Mouse (Mus musculus) neural tube, embryonic 11.5 days (tissue): ENCODE measurements around the gene Gpr162. TPM values are rescaled to one million over a fixed set of nuclear protein-coding genes. Genes with fewer than 3 reads are reported as not detected.

Experiments
- ATAC-seq: fragments of 200-750 bp; cut with Nextera tagmentation; 2 replicates; pipeline ENCODE4 v1.8.0; 2017; ENCODE audit warnings: moderate number of reproducible peaks, mild to moderate bottlenecking, moderate TSS enrichment, moderate library complexity; ENCODE audit not compliant: insufficient read depth, low FRiP score, low TSS enrichment
- DNase-seq: peaks from one replicate; pipeline ENCODE4 v3.0.0-alpha.2; 2015; ENCODE audit warnings: low spot score
- H3K27ac ChIP-seq: fragments of 300-500 bp; sonication (generic); 2 replicates; pipeline ENCODE4 v1.5.1; 2014; ENCODE audit warnings: low read depth, mild to moderate bottlenecking, low read length
- H3K27me3 ChIP-seq: fragments of 300-500 bp; sonication (generic); 2 replicates; pipeline ENCODE4 v1.6.1; 2014; ENCODE audit warnings: mild to moderate bottlenecking, low read length, mixed read lengths; ENCODE audit not compliant: control insufficient read depth, insufficient read depth
- H3K36me3 ChIP-seq: fragments of 300-500 bp; sonication (generic); 2 replicates; pipeline ENCODE4 v1.6.1; 2014; ENCODE audit warnings: mild to moderate bottlenecking, low read length, moderate library complexity, mixed read lengths; ENCODE audit not compliant: control insufficient read depth, insufficient read depth
- H3K4me1 ChIP-seq: fragments of 300-500 bp; sonication (generic); 2 replicates; pipeline ENCODE4 v1.6.1; 2014; ENCODE audit warnings: low read length, mixed read lengths; ENCODE audit not compliant: control insufficient read depth, insufficient read depth
- H3K4me2 ChIP-seq: fragments of 300-500 bp; sonication (generic); 2 replicates; pipeline ENCODE4 v1.6.1; 2014; ENCODE audit warnings: low read depth, mild to moderate bottlenecking, moderate library complexity
- H3K4me3 ChIP-seq: fragments of 300-500 bp; sonication (generic); 2 replicates; pipeline ENCODE4 v1.5.1; 2014; ENCODE audit warnings: low read depth, low read length
- H3K9ac ChIP-seq: fragments of 300-500 bp; sonication (generic); 2 replicates; pipeline ENCODE4 v1.6.1; 2014; ENCODE audit warnings: mild to moderate bottlenecking, low read length
- H3K9me3 ChIP-seq: fragments of 300-500 bp; sonication (generic); 2 replicates; pipeline ENCODE4 v1.6.1; 2016; ENCODE audit warnings: low read length; ENCODE audit not compliant: control insufficient read depth
- WGBS: fragments of 180-500 bp; shearing (Covaris S2); extraction: QIAGEN DNeasy Blood & Tissue Kit; methylation state at CpG from one replicate; pipeline ENCODE4 v1.1.7; 2014; 5-methylcytosine and 5-hydroxymethylcytosine counted together
- polyA plus RNA-seq: library from polyadenylated mRNA; unstranded; fragments of >200 nt; fragmentation: Nextera tagmentation; extraction: Ambion mirVana; gene quantifications from 2 replicates; pipeline ENCODE4 v1.2.1, GENCODE M21; 2014

The Gpr162 gene
- polyA plus RNA-seq, result 2.3 TPM in 2 replicates

DNA sequence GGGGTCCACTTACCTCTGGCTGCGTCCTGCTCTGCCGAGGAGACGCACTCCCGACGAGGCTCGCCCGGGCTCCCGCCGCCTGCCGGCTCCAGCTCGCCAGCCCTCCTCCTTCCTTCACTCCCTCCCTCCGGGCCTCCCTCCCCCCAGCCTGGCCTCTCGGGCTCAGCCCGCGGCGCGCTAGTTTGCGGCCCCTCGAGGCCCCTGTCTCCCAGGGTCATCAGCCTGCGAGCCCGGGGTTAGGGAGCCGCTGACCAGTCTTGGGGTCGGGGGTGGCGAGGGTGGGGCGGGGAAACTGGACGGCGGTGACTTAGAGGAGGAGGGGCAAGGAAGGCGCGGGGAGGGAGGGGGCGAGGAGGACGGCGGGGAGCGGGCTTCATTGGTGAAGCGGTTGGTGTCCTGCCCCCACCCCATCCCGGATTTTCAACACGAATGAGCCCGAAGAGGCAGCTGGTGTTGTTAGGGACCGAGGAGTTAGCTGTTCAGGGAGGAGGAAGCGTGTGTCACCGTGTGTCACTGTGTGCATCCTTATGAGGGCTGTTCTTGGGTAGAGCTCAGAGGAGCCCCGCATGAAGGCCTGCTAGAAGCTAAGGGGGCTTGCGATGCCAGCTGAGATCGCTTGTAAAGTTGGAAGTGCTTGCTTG is at the start of gene Gpr162:
Gpr162 (minus strand) TSS at position 326 of the 641 bp plus-strand sequence.
- H3K4me1 ChIP-seq, result peaks cover 20% of the 10 kb centered on the region
- DNase-seq (peak; percentile 79), ATAC-seq (peak; percentile 58)
- peak within 1 kb of the TSS; percentile 55 for H3K27ac ChIP-seq
- under 1% methylated on average over 29 of the region's 43 CpGs for WGBS
- peak within 1 kb of the TSS; percentile 48 for H3K4me3 ChIP-seq
- no peaks in the 10 kb centered on the region for H3K9me3 ChIP-seq
- peak within 1 kb of the TSS; percentile 74 for H3K4me2 ChIP-seq
- H3K9ac ChIP-seq, result peak within 1 kb of the TSS; percentile 70
- no peaks in the 10 kb centered on the region for H3K27me3 ChIP-seq
- no peaks in the 10 kb centered on the region for H3K36me3 ChIP-seq

DNA sequence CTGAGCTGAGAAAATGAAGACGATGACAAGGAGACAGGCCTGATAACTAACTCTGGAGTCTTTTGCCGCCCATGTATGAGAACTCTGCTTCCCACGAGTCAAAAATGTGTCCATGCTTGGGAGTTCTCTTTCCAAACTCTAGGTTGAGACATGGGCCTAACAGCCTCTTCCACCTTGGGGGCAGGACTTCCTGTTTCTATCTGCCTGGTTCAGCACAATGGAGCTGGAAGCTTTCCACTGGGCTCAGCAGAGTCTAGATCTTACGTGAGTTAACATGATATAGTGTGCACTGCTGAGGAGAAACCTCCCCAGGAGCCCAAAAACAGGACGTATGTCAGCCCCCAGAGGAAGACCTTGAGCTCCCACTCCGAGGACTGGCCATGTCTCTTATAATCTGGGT is 49.4 kb upstream of the Gpr162 start:
- Histone ChIP-seq H3K4me2 (no peak overlapping the region), H3K4me3 (no peak overlapping the region), H3K4me1 (peaks cover 11% of the 10 kb centered on the region), H3K27ac (no peak overlapping the region), H3K36me3 (peaks cover 11% of the 10 kb centered on the region), H3K27me3 (no peaks in the 10 kb centered on the region; the same call in 1 of the 2 replicates), H3K9me3 (no peaks in the 10 kb centered on the region), H3K9ac (no peak overlapping the region)
- no peak for DNase-seq
- ATAC-seq, result no peak
- WGBS, result 68% methylated on average over 6 of the region's 6 CpGs

DNA sequence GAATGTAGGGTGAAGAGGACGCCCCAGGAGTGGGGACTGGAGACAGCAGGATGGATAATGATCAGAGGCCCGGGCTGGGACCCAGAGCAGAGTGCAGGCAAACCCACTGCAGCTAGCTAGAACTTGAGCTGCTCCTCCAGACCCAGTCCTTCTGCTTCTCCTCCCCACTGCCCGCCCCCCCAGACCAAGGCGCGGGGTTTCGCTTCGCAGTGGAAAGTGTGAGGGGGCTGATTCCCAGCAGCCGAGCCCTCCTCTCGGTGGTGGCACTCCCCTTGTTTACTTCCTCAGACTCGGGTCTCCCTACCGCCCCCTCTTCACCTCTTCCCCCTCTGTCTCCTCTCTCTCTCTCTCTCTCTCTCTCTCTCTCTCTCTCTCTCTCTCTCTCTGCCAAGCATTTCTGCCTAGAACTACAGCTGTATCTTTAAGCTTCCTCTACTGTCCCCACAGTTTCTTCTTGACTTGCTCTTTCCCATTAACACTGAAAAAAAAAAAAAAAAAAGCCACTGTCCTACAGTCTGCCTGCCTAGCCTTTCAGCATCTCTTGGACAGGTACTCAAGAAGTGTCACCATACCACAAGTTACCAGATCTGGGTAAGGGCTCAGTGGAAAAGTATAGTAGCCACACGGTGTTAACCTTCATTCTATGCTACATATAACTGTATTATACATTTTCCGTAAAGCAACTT is 47.9 kb upstream of the Gpr162 start, which contains the start of gene Lag3:
Lag3 (minus strand) TSS at position 173 of the 686 bp plus-strand sequence.
- H3K4me1 ChIP-seq, result peaks cover 10% of the 10 kb centered on the region
- H3K27me3 ChIP-seq, result no peaks in the 10 kb centered on the region; the same call in 1 of the 2 replicates
- no peaks in the 10 kb centered on the region for H3K9me3 ChIP-seq
- DNase-seq, result no peak
- no peak within 1 kb of the TSS for H3K27ac ChIP-seq
- ATAC-seq, result no peak
- H3K4me3 ChIP-seq, result no peak within 1 kb of the TSS
- no peak within 1 kb of the TSS for H3K9ac ChIP-seq
- H3K36me3 ChIP-seq, result peaks cover 11% of the 10 kb centered on the region
- 20% methylated on average over 12 of the region's 13 CpGs for WGBS
- H3K4me2 ChIP-seq, result no peak within 1 kb of the TSS

DNA sequence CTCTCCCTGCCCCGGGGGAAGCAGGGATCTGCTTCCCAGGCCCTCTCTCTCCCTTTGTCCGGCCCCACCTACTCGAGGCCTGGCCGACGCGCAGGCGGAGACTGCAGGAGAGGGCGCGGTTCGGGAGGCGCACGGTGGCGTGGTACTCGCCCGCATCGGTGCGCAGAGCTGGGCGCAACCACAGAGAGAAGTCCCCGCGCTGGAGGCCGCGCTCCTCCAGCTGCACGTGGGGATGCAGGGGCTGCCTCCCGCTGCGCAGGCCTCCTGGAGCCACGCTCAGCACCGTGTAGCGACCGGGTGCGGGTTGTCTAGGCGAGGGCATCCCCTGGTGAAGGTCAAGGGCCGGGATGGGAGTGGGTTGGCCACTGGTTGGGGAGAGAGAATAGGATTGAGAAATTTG is 46.2 kb upstream of the Gpr162 start:
- Histone ChIP-seq H3K36me3 (peaks cover 11% of the 10 kb centered on the region), H3K4me3 (0 out of 2 replicates have a peak overlapping the region, but pooled peaks have one; percentile 4), H3K27me3 (no peaks in the 10 kb centered on the region; the same call in 1 of the 2 replicates), H3K27ac (no peak overlapping the region), H3K4me2 (peak overlapping the region; percentile 27), H3K9ac (peak overlapping the region; percentile 53), H3K9me3 (no peaks in the 10 kb centered on the region), H3K4me1 (peaks cover 2% of the 10 kb centered on the region; the same call in 1 of the 2 replicates)
- ATAC-seq, result 0 out of 2 replicates have a peak, but pooled peaks have one; percentile 14
- no peak for DNase-seq
- WGBS, result 3% methylated on average over 32 of the region's 32 CpGs

DNA sequence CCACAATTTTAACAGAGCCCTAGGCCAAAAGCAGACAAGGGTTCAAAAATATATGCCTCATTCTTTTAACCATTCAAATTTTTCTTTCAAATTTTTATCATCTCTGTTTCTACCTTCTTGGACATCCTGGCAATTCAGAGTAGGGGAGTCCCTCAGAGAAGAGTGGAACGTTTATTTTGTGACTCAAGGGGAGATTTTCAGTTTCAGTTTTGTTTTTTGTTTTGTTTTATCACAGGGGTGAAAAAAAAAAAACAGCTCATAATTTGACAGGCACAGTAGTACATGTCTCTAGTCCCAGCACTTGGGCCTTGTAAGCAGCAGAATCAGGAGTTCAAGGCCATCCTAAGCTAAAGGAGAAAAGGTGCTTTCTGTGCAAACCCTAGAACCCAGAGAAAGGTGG is 44.0 kb upstream of the Gpr162 start:
- Histone ChIP-seq H3K27ac (no peak overlapping the region), H3K9me3 (no peaks in the 10 kb centered on the region), H3K4me2 (no peak overlapping the region), H3K4me1 (peaks cover 7% of the 10 kb centered on the region), H3K27me3 (no peaks in the 10 kb centered on the region; the same call in 1 of the 2 replicates), H3K9ac (no peak overlapping the region), H3K4me3 (no peak overlapping the region), H3K36me3 (no peaks in the 10 kb centered on the region)
- ATAC-seq (no peak), DNase-seq (no peak)
- 83% methylated on average over 1 of the region's 1 CpGs for WGBS

DNA sequence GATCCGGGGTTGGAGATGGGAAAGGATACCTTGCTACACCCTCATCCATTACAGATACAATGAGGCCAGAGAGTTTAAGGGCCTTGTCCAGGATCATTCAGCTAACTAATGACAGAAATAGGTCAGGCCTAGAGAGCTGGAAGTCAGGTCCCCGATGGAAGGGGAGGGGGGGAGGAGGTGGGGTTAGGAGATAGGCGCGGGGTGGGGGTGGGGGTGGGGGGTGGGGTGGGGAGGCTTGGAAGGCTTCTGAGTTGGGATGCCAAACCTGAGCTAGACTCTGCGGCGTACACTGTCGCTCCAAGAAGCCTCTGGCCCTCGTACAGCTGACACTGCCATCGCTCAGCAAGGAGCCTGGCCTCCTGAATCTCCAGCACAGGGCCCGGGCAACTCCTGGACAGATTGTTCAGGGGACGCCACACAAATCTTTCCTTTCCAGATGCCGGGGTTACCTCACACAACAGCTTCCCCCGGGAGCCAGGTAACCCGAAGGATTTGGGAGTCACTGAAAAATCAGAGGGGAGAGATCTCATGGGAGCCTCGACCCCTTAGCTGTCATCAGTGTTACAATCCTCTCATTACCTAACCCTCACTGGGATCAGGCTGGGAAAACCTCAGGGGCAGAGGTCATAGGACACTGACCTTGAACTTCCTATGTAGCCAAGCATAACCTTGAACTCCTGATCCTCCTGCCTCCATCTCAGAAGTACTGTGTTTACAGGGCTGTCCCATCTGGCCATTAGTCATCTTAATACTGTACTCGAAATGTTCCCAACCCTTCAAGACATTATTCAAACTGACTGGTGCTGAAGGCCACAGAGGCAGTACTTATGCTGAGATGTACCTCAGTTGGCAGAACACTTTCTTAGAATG is 41.4 kb upstream of the Gpr162 start:
- H3K9ac ChIP-seq, result peak overlapping the region; percentile 84
- DNase-seq, result no peak
- peak overlapping the region; percentile 40 for H3K4me3 ChIP-seq

DNA sequence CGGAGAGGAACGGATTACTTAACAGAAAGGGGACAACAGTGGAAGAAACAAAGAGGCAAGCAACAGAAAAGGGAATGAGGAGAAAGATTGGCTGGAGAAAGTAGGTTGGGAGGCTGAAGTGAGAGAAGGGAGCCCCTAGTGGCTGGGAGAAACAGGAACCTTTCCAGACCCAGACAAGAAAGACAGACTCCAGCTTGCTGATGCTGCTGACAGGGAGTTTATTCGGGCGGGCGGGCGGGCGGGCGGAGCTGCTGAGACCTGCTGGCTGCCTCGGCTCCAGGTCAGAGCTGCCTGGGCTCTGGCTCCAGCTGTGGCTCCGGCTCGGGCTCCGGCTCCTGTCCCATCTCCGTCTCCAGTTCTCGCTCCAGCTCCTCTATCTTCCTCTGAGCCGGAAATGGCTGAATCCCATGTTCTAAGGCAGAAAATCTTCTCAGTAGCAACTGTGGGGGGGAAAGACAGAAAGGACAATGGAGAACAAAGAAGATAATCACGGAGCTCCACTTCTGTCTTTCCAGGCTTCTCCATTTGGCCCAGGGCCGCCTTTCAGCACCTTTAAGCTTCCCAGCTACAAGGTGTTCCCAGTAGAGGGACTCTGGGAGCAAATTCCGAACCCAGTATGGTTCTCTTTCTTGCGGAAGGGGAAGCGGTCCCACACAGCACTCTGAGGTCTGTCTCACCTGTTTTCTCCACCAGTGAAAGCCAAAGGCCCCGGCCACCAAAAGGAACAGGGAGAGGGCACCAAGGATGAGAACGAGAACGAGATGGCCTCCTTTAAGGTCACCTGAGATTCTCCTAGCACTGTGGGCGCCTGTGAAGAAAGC is 40.6 kb upstream of the Gpr162 start:
- H3K9me3 ChIP-seq, result no peaks in the 10 kb centered on the region
- no peaks in the 10 kb centered on the region for H3K36me3 ChIP-seq
- H3K27me3 ChIP-seq, result no peaks in the 10 kb centered on the region
- ATAC-seq, result peak; percentile 54
- H3K4me1 ChIP-seq, result peaks cover 7% of the 10 kb centered on the region
- peak overlapping the region; percentile 84 for H3K9ac ChIP-seq
- peak overlapping the region; percentile 96 for H3K27ac ChIP-seq
- H3K4me3 ChIP-seq, result peak overlapping the region; percentile 40
- no peak for DNase-seq
- H3K4me2 ChIP-seq, result peak overlapping the region; percentile 85
- 8% methylated on average over 24 of the region's 24 CpGs for WGBS

More for the DNA sequence above, 41.4 kb upstream of the Gpr162 start:
- Histone ChIP-seq H3K27me3 (no peaks in the 10 kb centered on the region; the same call in 1 of the 2 replicates), H3K36me3 (no peaks in the 10 kb centered on the region), H3K4me1 (peaks cover 7% of the 10 kb centered on the region), H3K9me3 (no peaks in the 10 kb centered on the region), H3K4me2 (peak overlapping the region; percentile 85), H3K27ac (peak overlapping the region; percentile 96)
- no peak for ATAC-seq
- WGBS, result 39% methylated on average over 15 of the region's 16 CpGs
